Mouse (Mus musculus) megakaryocyte, embryonic 14.5 days (primary cell): Measurements from ENCODE around the gene Shroom2. TPM values are rescaled to one million over a fixed set of nuclear protein-coding genes. Genes with fewer than 3 reads are reported as not detected.

Experiments used
- H3K27me3 ChIP-seq: replicated peaks from 2 replicates; pipeline ENCODE3; 2012; ENCODE audit warnings: inconsistent platforms
- H3K36me3 ChIP-seq: replicated peaks from 2 replicates; pipeline ENCODE3; 2012; ENCODE audit warnings: low read length, inconsistent platforms, mixed read lengths
- H3K4me1 ChIP-seq: 2 replicates; pipeline ENCODE4 v1.6.1; 2012; ENCODE audit warnings: inconsistent platforms
- H3K4me3 ChIP-seq: replicated peaks from 2 replicates; pipeline ENCODE3; 2012; ENCODE audit warnings: moderate library complexity, mild to moderate bottlenecking, inconsistent platforms
- H3K9me3 ChIP-seq: 2 replicates; pipeline ENCODE4 v1.6.1; 2012; ENCODE audit warnings: inconsistent platforms
- FLI1 ChIP-seq: IDR thresholded peaks from 2 replicates; pipeline ENCODE4 v1.6.1; 2012; ENCODE audit warnings: low read length, inconsistent platforms, mixed read lengths
- GATA1 ChIP-seq: IDR thresholded peaks from 3 replicates; pipeline ENCODE4 v1.6.1; 2012; ENCODE audit warnings: mixed read lengths, low read length, inconsistent platforms, borderline replicate concordance
- polyA plus RNA-seq: library from polyadenylated mRNA; stranded (reverse); fragments of >175 nt; gene quantifications from 2 replicates; pipeline ENCODE4 v1.2.3, GENCODE M21; 2012; ENCODE audit warnings: low replicate concordance; ENCODE audit not compliant: insufficient read depth

Gene Shroom2
- polyA plus RNA-seq, 1 experiment: not detected

GRCm38 (mm10) chrX:152703624-152704023, 65.6 kb downstream of the Shroom2 start:
- peaks cover 3% of the 10 kb centered on the region for H3K27me3 ChIP-seq
- no peak for TF ChIP-seq GATA1
- no peak for TF ChIP-seq FLI1
- H3K36me3 ChIP-seq: no peaks in the 10 kb centered on the region
- H3K4me3 ChIP-seq: no peak overlapping the region
- H3K4me1 ChIP-seq: no peaks in the 10 kb centered on the region
- no peaks in the 10 kb centered on the region for H3K9me3 ChIP-seq

- no peak for TF ChIP-seq GATA1
- TF ChIP-seq FLI1: no peak
- H3K4me1 ChIP-seq: no peaks in the 10 kb centered on the region
- no peaks in the 10 kb centered on the region for H3K9me3 ChIP-seq
- no peak overlapping the region for H3K4me3 ChIP-seq
- no peaks in the 10 kb centered on the region for H3K36me3 ChIP-seq
- H3K27me3 ChIP-seq: peaks cover 3% of the 10 kb centered on the region
Observed at GRCm38 (mm10) chrX:152701679-152702078, 67.6 kb downstream of the Shroom2 start.

- Histone ChIP-seq H3K36me3 (no peaks in the 10 kb centered on the region), H3K4me1 (no peaks in the 10 kb centered on the region), H3K9me3 (no peaks in the 10 kb centered on the region), H3K27me3 (peaks cover 5% of the 10 kb centered on the region), H3K4me3 (no peak overlapping the region)
- TF ChIP-seq FLI1: no peak
- TF ChIP-seq GATA1: no peak
Observed at GRCm38 (mm10) chrX:152690788-152691291, 78.4 kb downstream of the Shroom2 start.

- Histone ChIP-seq H3K36me3 (no peaks in the 10 kb centered on the region), H3K27me3 (peaks cover 6% of the 10 kb centered on the region)
Observed at GRCm38 (mm10) chrX:152679190-152679814, 90.0 kb downstream of the Shroom2 start.

GRCm38 (mm10) chrX:152676357-152676756, 92.9 kb downstream of the Shroom2 start:
- TF ChIP-seq FLI1 (no peak), GATA1 (no peak)
- Histone ChIP-seq H3K36me3 (no peaks in the 10 kb centered on the region), H3K9me3 (no peaks in the 10 kb centered on the region), H3K4me1 (no peaks in the 10 kb centered on the region), H3K27me3 (peaks cover 6% of the 10 kb centered on the region), H3K4me3 (no peak overlapping the region)

More at GRCm38 (mm10) chrX:152679190-152679814, 90.0 kb downstream of the Shroom2 start:
- TF ChIP-seq FLI1 (no peak), GATA1 (no peak)
- H3K9me3 ChIP-seq: no peaks in the 10 kb centered on the region
- H3K4me3 ChIP-seq: no peak overlapping the region
- H3K4me1 ChIP-seq: no peaks in the 10 kb centered on the region

- Histone ChIP-seq H3K36me3 (no peaks in the 10 kb centered on the region), H3K27me3 (peaks cover 2% of the 10 kb centered on the region), H3K4me3 (no peak overlapping the region), H3K9me3 (no peaks in the 10 kb centered on the region), H3K4me1 (no peaks in the 10 kb centered on the region)
- TF ChIP-seq FLI1 (no peak), GATA1 (no peak)
Observed at GRCm38 (mm10) chrX:152673431-152673830, 95.8 kb downstream of the Shroom2 start.

- no peaks in the 10 kb centered on the region for H3K9me3 ChIP-seq
- TF ChIP-seq FLI1: no peak
- no peak for TF ChIP-seq GATA1
- H3K4me1 ChIP-seq: no peaks in the 10 kb centered on the region
- no peaks in the 10 kb centered on the region for H3K36me3 ChIP-seq
- H3K4me3 ChIP-seq: no peak overlapping the region
- peaks cover 30% of the 10 kb centered on the region for H3K27me3 ChIP-seq
Observed at GRCm38 (mm10) chrX:152657363-152658036, 111.8 kb downstream of the Shroom2 start.

- H3K36me3 ChIP-seq: no peaks in the 10 kb centered on the region
- no peak overlapping the region for H3K4me3 ChIP-seq
- no peaks in the 10 kb centered on the region for H3K4me1 ChIP-seq
- H3K27me3 ChIP-seq: peaks cover 30% of the 10 kb centered on the region
- no peaks in the 10 kb centered on the region for H3K9me3 ChIP-seq
- TF ChIP-seq GATA1 (no peak), FLI1 (no peak)
Observed at GRCm38 (mm10) chrX:152656609-152656939, 112.7 kb downstream of the Shroom2 start.

GRCm38 (mm10) chrX:152655796-152656608, 113.3 kb downstream of the Shroom2 start:
- no peak overlapping the region for H3K4me3 ChIP-seq
- H3K4me1 ChIP-seq: no peaks in the 10 kb centered on the region
- no peaks in the 10 kb centered on the region for H3K9me3 ChIP-seq
- TF ChIP-seq FLI1: no peak
- no peak for TF ChIP-seq GATA1
- H3K36me3 ChIP-seq: no peaks in the 10 kb centered on the region
- peaks cover 28% of the 10 kb centered on the region for H3K27me3 ChIP-seq
